Mouse (Mus musculus): ENCODE results near the gene Acin1. TPM values are rescaled to one million over a fixed set of nuclear protein-coding genes. Genes with fewer than 3 reads are reported as not detected.
A peak's percentile ranks its signal among the peaks of the same experiment; 100 is the strongest.

Gene Acin1
- total RNA-seq, 2 experiments from 2014 or later = 273 to 279 TPM

- intact Hi-C loops (cut with DNase I) = loop anchor here (10.0 kb wide), 1 partner anchor 304 kb away; no protein-coding TSS in a partner anchor
- peak; percentile 77 for DNase-seq
These were observed 14.6 kb upstream of the Acin1 start for GRCm38 (mm10) chr14:54701298-54701697.

- intact Hi-C loops (cut with DNase I) = no loop called here
- no peak for DNase-seq
These were observed 12.9 kb upstream of the Acin1 start for GRCm38 (mm10) chr14:54699586-54699985.

GRCm38 (mm10) chr14:54698733-54699132, 12.0 kb upstream of the Acin1 start, which contains the start of gene Gm29776:
TSS of gene Gm29776 (minus strand) at chr14:54698833.
- intact Hi-C loops (cut with DNase I) = no loop called here
- no peak for DNase-seq

DNA sequence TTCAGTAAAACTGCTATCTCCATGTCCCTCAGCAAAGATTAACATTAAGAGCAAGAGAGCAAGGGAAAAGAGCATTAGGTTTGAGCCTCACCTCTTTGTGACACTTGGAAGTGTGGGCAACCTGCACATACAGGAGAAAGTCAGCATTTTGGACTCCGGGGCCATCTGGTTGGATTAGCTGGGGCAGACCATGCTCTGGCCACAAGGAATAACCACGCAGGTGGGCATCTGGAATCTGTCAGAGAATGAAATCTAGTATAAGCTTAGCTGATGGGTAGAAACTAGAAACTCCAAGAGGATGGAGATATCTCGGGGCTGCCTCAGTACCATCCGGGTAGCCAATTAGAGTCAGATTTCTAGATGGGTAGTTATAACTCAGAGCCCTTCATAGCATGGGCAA, 10.0 kb upstream of the Acin1 start:
- no peak for DNase-seq
- intact Hi-C loops (cut with DNase I) = no loop called here

DNA sequence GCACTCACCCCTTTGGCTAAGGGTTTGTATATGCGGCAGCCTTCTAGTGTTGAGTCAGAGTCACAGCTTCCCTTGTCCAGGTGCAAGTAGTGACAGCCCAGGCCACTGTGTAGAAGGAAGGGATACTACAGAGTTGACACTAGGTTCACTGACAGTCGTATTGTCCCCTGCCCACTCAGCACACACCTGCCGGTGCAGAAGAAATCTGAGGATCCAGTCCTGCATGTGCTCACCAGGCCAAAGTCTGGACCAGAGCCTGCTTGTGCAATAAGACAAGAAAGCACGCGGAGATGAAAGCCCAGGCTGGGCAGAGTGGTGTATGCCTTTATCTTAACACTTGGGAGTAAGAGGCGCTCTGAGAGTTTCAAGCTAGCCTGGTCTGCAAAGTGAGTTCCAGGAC, 8.3 kb upstream of the Acin1 start:
- intact Hi-C loops (cut with DNase I) = no loop called here
- DNase-seq = no peak

DNA sequence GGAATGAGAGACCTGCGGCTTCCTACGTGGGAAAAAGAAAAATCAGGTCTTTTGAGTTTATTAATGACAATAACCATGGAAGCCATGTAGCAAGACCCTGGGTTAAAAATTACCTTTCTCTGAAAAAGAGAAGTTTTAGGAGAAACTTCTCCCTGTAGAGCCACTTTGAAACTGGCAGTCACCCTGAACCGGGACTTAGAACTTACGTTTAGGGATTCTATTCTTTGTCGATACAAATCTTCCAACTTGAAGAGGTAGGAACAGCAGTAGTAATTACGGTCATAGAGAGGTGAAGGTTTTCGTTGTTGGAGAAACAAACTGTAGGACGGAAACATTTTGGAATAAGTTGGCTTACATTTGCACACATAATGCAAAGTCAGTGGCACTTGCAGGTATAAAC, 520 bp upstream of the Acin1 start:
- no peak for DNase-seq
- intact Hi-C loops (cut with DNase I) = no loop called here

DNA sequence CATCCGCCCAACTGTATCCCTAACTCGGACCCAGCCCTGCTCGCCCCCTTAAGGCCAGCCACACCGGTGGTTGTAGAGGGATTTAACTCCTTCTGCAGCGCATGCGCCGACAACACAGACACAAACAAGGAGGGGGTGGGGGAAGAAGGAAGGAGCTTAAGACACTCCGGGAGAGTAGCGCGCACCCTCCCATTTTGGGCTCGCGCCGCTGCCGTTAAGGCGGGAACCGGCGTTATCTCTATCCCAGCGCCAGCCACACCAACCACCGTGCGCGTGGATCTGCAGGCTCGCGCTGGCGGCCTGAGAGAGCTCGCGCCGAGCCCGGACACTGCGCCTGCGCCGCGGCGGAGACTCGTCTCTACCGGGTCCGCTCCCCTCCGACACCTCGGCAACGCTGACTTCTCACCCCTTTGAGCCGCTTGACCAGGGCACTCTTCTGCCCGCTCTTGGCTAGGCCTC, 639 bp downstream of the Acin1 start, which contains the start of gene 1700123O20Rik:
TSS of gene 1700123O20Rik (plus strand) at position 154 of the 459 bp plus-strand sequence.
- peak; percentile 85 for DNase-seq
- intact Hi-C loops (cut with DNase I) = no loop called here

GRCm38 (mm10) chr14:54685471-54685870, 1.3 kb downstream of the Acin1 start:
- intact Hi-C loops (cut with DNase I) = no loop called here

GRCm38 (mm10) chr14:54682396-54682795, 4.3 kb downstream of the Acin1 start:
- no peak for DNase-seq
- intact Hi-C loops (cut with DNase I) = no loop called here

More at GRCm38 (mm10) chr14:54685471-54685870, 1.3 kb downstream of the Acin1 start:
- DNase-seq = no peak

DNA sequence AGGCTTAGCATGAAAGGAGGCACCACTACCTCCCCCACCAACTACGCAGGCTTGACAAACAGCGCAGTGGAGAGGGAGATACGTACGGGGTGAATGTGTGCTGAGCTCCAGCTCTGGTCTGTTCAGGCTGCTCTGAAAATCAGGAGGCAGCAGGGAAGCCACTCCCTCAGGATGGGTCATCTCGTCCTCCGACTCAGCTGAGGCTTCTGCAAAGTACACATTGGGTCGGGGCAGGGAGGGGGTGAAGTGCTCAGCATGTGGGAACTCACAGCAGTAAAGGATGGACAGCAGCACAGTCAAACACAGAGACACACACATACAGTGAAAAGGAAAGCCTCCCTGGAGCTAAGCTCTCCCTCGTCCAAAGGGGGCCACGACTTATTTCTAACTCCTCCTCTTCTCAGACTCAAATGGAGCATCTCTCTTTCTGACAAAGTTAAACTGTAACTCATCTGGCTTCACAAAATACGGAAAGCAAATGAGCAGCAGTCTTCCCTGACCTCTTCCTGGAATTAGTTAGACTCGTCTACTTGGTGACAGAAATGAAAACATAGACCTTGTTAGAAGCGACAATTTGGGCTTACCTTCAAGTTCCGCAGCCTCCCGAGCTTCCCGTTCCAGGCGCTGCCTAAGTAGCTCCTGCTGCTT, 8.0 kb downstream of the Acin1 start:
- intact Hi-C loops (cut with DNase I) = no loop called here
- DNase-seq = no peak

DNA sequence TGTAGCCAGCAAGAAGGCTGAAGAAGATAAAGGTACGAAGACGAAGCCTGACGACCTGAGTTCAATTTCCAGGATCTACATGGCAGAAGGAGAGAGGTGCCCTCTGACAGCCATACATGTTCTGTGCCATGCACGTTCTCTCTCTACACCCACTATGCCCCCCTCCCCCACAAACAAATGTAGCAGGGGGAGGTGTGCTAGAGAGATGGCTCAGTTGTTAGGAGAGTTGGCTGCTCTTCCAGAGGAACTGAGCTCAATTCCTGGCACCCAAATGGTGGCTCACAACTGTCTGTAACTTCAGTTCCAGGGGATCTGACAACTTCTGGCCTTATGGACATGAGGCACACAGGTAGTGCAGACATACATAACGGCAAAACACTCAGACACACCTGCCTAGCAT, 10.4 kb downstream of the Acin1 start:
- intact Hi-C loops (cut with DNase I) = no loop called here
- no peak for DNase-seq

DNA sequence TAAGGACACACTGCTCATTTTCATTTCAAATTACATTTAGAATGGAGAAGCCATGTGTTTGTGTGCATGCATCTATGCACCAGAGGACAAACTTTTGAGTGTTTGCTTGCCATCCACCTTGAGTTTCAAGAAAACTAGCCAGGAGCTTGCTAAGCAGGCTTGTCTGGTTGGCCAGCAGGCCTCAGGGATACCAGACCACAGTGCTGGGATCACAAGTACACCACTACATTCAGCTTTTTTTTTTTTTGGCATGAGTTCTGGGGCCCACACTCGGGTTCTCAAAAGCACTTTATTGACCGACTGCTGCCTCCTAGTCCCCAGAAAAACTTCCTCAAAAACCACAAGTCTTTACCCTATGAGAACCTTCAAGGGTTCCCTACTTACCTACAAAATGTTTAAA, 12.4 kb downstream of the Acin1 start:
- DNase-seq = no peak
- intact Hi-C loops (cut with DNase I) = no loop called here

- intact Hi-C loops (cut with DNase I) = no loop called here
- DNase-seq = peak; percentile 40
These were observed 17.4 kb downstream of the Acin1 start for GRCm38 (mm10) chr14:54669381-54669780.

GRCm38 (mm10) chr14:54664477-54665222, 22.1 kb downstream of the Acin1 start:
- no peak for DNase-seq
- intact Hi-C loops (cut with DNase I) = no loop called here

- intact Hi-C loops (cut with DNase I) = no loop called here
- DNase-seq = no peak
These were observed 26.7 kb downstream of the Acin1 start for GRCm38 (mm10) chr14:54660009-54660408.

GRCm38 (mm10) chr14:54653496-54653895, 33.2 kb downstream of the Acin1 start:
- DNase-seq = peak; percentile 88
- intact Hi-C loops (cut with DNase I) = no loop called here

GRCm38 (mm10) chr14:54652787-54653186, 33.9 kb downstream of the Acin1 start:
- intact Hi-C loops (cut with DNase I) = no loop called here
- no peak for DNase-seq

DNA sequence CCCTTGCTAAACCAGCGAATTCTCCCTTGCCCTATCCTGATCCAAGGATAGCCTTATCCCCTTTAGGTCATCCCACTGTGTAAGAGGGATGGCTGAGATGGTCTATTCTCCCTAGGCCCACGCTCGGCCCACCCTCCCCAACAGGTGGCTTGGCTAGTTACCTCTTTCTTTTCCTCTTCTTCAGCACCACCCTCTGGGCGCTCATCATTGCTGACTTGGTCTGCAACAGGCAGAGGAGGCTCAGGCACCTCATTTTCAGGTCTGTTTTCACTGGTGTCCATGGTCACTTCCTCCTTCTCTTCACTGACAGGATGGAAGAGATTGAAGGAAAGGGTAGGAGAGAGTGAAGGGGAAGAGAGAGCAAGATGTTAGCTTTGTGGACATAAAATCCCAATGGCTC, 35.2 kb downstream of the Acin1 start:
- intact Hi-C loops (cut with DNase I) = no loop called here
- no peak for DNase-seq

DNA sequence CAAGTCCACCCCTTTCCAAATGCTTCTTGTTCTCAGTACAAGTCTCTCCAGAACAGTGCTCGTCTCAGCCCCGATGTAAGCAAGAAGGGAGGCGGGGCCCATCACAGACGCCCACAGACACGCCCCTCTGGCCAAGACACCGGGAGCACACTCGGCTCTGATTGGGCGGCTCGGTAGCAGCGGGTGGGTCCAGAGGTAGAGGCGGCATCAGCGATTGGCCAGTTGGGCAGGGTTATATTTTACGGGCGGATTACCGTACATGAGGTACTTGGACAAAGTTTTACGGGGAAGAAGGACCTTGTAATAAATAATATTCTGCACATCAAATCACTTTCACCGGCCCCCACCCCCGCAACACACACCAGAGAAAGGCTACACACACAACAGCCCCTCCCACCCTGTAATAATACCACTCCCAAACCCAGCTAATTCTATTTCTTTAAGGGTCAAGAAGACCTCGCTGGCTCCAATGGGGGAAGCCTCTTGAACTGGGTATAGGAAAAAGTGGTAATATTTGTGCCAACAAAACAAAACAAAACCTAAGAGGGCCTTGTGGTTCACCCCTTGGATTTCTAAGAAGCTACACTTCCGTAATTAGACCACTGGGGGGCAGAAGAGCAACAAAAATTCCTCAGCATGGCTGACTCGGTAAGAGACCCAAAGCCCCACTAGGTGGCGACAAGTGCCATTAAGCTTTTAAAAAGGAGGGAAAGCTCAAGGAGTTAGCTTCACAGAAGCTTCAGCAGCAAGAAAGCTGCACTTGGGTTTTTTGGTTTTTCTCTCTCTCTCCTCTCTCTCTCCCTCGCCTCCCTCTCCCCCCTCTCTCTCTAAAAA, 35.9 kb downstream of the Acin1 start:
- intact Hi-C loops (cut with DNase I) = no loop called here
- DNase-seq = peak; percentile 92

DNA sequence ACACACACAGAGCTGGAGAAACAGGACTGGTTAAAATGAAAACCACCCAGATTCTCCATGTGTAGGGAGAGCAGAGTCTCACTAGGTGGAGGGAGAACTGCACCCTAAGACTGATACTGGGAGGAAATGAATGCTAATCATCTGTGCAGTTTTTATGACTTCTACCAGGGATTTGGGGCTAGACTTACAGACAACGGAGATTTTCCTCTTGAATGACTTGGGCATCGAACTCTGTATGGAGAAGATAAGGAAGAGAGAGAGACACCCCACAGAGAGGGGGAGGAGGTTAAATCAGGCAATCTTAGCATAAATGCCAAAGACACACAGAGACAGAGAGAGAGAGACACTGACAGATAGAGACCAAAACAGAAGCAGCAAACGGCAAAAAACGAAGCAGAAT, 38.8 kb downstream of the Acin1 start:
- no peak for DNase-seq
- intact Hi-C loops (cut with DNase I) = loop anchor here (10.0 kb wide), 1 partner anchor 233 kb away; the partner anchor contains the start of gene Slc7a7

Measured in left cerebral cortex, postnatal 4 days (tissue).